Mouse (Mus musculus) retina, postnatal 7 days (tissue): ENCODE data around the gene Vmn1r165.
"Not testable (repeated sequence)": the region's sequence is repeated elsewhere in the genome, so short reads cannot be mapped to it uniquely, and the experiment has no call there.

Source experiments
- DNase-seq: peaks from one replicate; pipeline ENCODE4 v3.0.0-alpha.2; 2012; ENCODE audit warnings: low read depth, low spot score

The Vmn1r165 gene

DNA sequence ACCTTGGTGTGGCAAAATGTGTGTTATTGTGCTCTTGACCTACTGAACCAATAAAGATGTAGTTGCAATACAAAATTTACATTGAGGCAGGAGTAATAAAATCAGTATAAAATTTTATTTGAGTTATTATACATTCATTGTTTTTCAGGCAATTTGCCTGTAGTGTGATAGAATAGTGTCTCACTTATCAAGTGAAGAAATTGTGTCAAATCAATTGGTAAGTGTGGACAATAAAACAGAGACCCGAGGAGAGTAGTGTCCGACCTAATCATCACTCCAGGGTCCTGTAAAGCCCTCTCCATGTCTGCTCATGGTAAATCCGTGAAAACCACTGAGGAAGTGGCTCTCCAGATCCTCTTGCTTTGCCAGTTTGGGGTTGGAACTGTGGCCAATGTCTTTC, at the start of gene Vmn1r165:
Gene Vmn1r165 (plus strand): TSS at position 301 of the 400 bp plus-strand sequence.
- not testable (repeated sequence) for DNase-seq

DNA sequence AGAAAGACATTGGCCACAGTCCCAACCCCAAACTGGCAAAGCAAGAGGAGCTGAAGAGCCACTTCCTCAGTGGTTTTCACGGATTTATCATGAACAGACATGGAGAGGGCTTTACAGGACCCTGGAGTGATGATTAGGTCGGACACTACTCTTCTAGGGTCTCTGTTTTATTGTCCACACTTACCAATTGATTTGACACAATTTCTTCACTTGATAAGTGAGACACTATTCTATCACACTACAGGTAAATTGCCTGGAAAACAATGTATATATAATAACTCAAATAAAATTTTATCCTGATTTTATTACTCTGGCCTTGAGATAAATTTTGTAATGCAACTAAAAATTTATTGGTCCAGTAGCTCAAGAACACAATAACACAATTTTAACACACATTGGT, 34.5 kb downstream of the Vmn1r165 start, which contains the start of gene Vmn1r166:
Gene Vmn1r166 (minus strand): TSS at position 101 of the 400 bp plus-strand sequence.
- DNase-seq, result not testable (repeated sequence)
